Comparison of ENCODE assay signal across 10 mouse cellular contexts in genomic region chr19:48206861-48207730, GRCm38 (mm10). TPM values are rescaled to one million over a fixed set of nuclear protein-coding genes. Genes with fewer than 3 reads are reported as not detected.
A peak's percentile ranks its signal among the peaks of the same experiment; 100 is the strongest.
DNase-seq lines count a peak whose midpoint lies in the region; ATAC-seq and TF ChIP-seq lines count a peak whose summit lies in the region.
"Had no signal": no experiment of that assay in that cellular context is flagged by ENCODE, and none has a peak within 500 bp of the region (broad histone marks: within the 10 kb centered on the region; RNA-seq: fewer than 3 reads in every experiment).

No protein-coding gene starts in this region.

- no peaks in the 10 kb centered on the region for H3K9me3 ChIP-seq in limb, embryonic 15.5 days
- no peaks in the 10 kb centered on the region for H3K9me3 ChIP-seq in stomach, postnatal 0 days (ENCODE audit: control insufficient read depth, low read length)

- H3K36me3 ChIP-seq in limb, embryonic 15.5 days = no peaks in the 10 kb centered on the region
- H3K36me3 ChIP-seq in stomach, postnatal 0 days (ENCODE audit: control insufficient read depth, insufficient read depth, low read length) = no peaks in the 10 kb centered on the region

- peaks cover 32% of the 10 kb centered on the region for H3K4me1 ChIP-seq in limb, embryonic 15.5 days
- no peaks in the 10 kb centered on the region for H3K4me1 ChIP-seq in stomach, postnatal 0 days (replicated peaks; ENCODE audit: control insufficient read depth, insufficient read depth)

- peaks cover 44% of the 10 kb centered on the region for H3K27me3 ChIP-seq in limb, embryonic 15.5 days
- H3K27me3 ChIP-seq in stomach, postnatal 0 days (ENCODE audit: control insufficient read depth, insufficient read depth, low read length) = peaks cover 3% of the 10 kb centered on the region; the same call in 1 of the 2 replicates

- H3K4me2 ChIP-seq in limb, embryonic 15.5 days = peak overlapping the region; percentile 98
- peak overlapping the region; percentile 67 for H3K4me2 ChIP-seq in stomach, postnatal 0 days (replicated peaks; ENCODE audit: low read depth)

- H3K9ac ChIP-seq in limb, embryonic 15.5 days = no peak overlapping the region
- no peak overlapping the region for H3K9ac ChIP-seq in stomach, postnatal 0 days (ENCODE audit: low read length)

- peak; percentile 79 for DNase-seq in heart, adult 11 months
- no peak for DNase-seq in heart, postnatal 14 days
- DNase-seq in retina, postnatal 1 day = peak; percentile 28
- DNase-seq in retina, embryonic 14.5 days (ENCODE audit: low spot score) = no peak
- no peak for DNase-seq in stomach, postnatal 0 days (ENCODE audit: low spot score)
- no peak for DNase-seq in cerebellum, postnatal 36 days
- DNase-seq in spleen, postnatal 4 days (ENCODE audit: low spot score in 2 of 2) = no peak
- DNase-seq: kidney, adult 18-20 months had no signal

- no peak for TF ChIP-seq CTCF in stomach, postnatal 0 days (IDR thresholded peaks at IDR 0.05; ENCODE audit: low read depth)

- intact Hi-C loops in heart, postnatal 14 days (cut with DNase I) = loop anchor here (10.0 kb wide), 2 partner anchors 188 to 1538 kb away; no protein-coding TSS in a partner anchor

- no peak for TF ChIP-seq EP300 in stomach, postnatal 0 days (optimal IDR thresholded peaks at IDR 0.05)

- peak overlapping the region; percentile 52 for H3K4me3 ChIP-seq in limb, embryonic 15.5 days
- H3K4me3 ChIP-seq in stomach, postnatal 0 days (ENCODE audit: low read depth, low read length) = peak overlapping the region; percentile 39; the same call in 1 of the 2 replicates

- no peak overlapping the region for H3K27ac ChIP-seq in limb, embryonic 15.5 days
- H3K27ac ChIP-seq in stomach, postnatal 0 days (replicated peaks) = no peak overlapping the region

- no peak for ATAC-seq in limb, embryonic 15.5 days (ENCODE audit: insufficient number of reproducible peaks, low FRiP score, low TSS enrichment, low read depth)
- no peak for ATAC-seq in stomach, postnatal 0 days (ENCODE audit: low FRiP score, low TSS enrichment)

- 3% methylated on average over 21 of the region's 21 CpGs for WGBS in limb, embryonic 15.5 days
- WGBS in stomach, postnatal 0 days = 7% methylated on average over 19 of the region's 21 CpGs

RNA-seq across cellular contexts. Expression of gene Sorcs3, which starts 1.3 kb away (rescaled TPM):
- total RNA-seq in heart, postnatal 14 days (2021) = under 1 TPM in 1 of 2 experiments, not detected in 1; 0.05 TPM
- 1.5 and 1.9 TPM in 2 replicates for polyA plus RNA-seq in limb, embryonic 15.5 days (2015; fragmentation: Nextera tagmentation; extraction: Ambion mirVana)
- 0.28 TPM in 2 replicates for polyA plus RNA-seq in stomach, postnatal 0 days (2015; fragmentation: Nextera tagmentation; extraction: Ambion mirVana)
- total RNA-seq: neutrophil, adult 5-6 weeks had no signal

Comparison
In these comparisons a context has a peak if more than half of its experiments do, and no peak if none do; other contexts are left out.
1. DNase-seq: peak in heart, adult 11 months (single experiment) and retina, postnatal 1 day (single experiment); none in heart, postnatal 14 days (0 of 2), retina, embryonic 14.5 days (single experiment), stomach, postnatal 0 days (single experiment), cerebellum, postnatal 36 days (0 of 2) and spleen, postnatal 4 days (0 of 2).